Mouse (Mus musculus): Measurements from ENCODE around the gene Mxra8. TPM values are rescaled to one million over a fixed set of nuclear protein-coding genes. Genes with fewer than 3 reads are reported as not detected.

Gene Mxra8
- polyA plus RNA-seq, 1 experiment from 2014 or later: 28.8 TPM

DNA sequence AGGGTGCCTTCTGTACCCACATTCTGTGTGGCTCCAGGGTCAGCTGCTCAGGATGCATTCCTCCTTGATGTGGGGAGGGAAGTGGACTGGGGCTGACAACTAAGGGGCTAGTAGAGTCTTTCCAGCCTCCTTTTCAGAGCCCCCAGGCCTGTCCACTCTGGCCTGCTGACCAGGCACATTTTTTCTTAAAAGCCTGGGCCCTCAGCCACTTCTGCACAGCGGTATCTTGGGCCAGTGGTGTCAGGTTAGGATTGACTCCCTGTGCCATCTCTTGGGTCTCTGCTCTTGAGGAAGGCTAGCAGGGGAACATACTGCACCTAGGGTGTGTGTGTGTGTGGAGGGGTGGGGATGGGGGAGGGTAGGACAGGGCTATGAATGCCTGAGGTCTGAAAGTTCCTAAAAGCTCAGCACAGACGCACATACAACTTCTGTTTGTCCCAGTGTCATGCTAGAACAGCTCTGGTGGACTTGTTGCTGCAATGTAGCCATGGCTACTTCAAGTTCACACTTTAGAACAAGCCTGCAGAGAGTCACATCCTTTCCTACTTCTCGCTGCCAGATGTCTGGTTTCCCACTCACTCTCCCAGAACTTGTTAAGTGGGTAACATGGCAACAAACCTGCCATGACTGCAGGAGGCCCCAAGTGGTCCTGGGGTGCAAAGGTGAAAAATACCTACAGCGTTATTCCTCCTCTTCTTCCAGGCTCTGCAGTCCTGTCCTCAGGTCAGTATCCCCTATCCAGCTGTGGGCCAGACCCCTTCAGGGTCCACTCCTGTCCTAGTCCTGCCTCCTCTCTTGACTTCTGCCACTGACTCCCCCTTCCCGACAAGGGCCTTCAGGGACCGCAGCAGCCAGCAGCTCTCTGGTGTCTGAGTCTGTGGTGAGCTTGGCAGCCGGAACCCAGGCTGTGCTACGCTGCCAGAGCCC, 859 bp downstream of the Mxra8 start:
- no peak overlapping the region for H3K27ac ChIP-seq (ENCODE audit: low read depth, low read length)
- ATAC-seq (replicated peaks; ENCODE audit: low FRiP score) (peak; percentile 19), DNase-seq (ENCODE audit: low spot score) (peak; percentile 51)
- peak overlapping the region; percentile 31 for H3K4me3 ChIP-seq (ENCODE audit: low read depth, low read length)
- H3K4me2 ChIP-seq (ENCODE audit: low read depth, low read length, severe bottlenecking): peak overlapping the region; percentile 51
- peaks cover 5% of the 10 kb centered on the region; the same call in 1 of the 2 replicates for H3K27me3 ChIP-seq (ENCODE audit: control insufficient read depth, insufficient read depth, low read length)
- 6% methylated on average over 8 of the region's 8 CpGs for WGBS
- peaks cover 19% of the 10 kb centered on the region; the same call in 1 of the 2 replicates for H3K4me1 ChIP-seq (replicated peaks; ENCODE audit: control insufficient read depth, insufficient read depth, low read length)
- no peaks in the 10 kb centered on the region for H3K36me3 ChIP-seq (ENCODE audit: control insufficient read depth, insufficient read depth, low read length)
- H3K9me3 ChIP-seq (ENCODE audit: control insufficient read depth, low read length): no peaks in the 10 kb centered on the region
- H3K9ac ChIP-seq (ENCODE audit: low read length): peak overlapping the region; percentile 60

DNA sequence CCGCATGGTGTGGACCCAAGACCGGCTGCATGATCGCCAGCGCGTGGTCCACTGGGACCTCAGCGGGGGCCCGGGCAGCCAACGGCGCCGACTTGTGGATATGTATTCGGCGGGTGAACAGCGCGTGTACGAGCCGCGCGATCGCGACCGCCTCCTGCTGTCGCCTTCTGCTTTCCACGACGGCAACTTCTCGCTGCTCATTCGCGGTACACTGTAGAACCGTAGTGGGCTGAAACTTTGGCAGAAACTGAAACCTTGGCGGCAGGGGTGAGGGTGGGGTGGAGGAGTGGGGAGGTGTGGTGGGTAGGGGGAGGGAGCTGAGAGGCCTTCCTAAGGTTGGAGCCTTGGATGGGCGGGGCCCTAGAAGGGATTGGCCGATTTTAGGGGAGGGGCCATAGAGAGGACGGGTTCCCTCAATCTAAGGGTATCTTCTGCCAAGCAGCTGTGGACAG, 1.5 kb downstream of the Mxra8 start:
- ATAC-seq (replicated peaks; ENCODE audit: low FRiP score): peak; percentile 61
- WGBS: under 1% methylated on average over 32 of the region's 32 CpGs
- Histone ChIP-seq H3K9me3 (ENCODE audit: control insufficient read depth, low read length) (no peaks in the 10 kb centered on the region), H3K4me2 (ENCODE audit: low read depth, low read length, severe bottlenecking) (peak overlapping the region; percentile 51), H3K27ac (ENCODE audit: low read depth, low read length) (no peak overlapping the region), H3K27me3 (ENCODE audit: control insufficient read depth, insufficient read depth, low read length) (peaks cover 5% of the 10 kb centered on the region; the same call in 1 of the 2 replicates), H3K4me3 (ENCODE audit: low read depth, low read length) (peak overlapping the region; percentile 31), H3K4me1 (replicated peaks; ENCODE audit: control insufficient read depth, insufficient read depth, low read length) (peaks cover 19% of the 10 kb centered on the region; the same call in 1 of the 2 replicates), H3K36me3 (ENCODE audit: control insufficient read depth, insufficient read depth, low read length) (no peaks in the 10 kb centered on the region), H3K9ac (ENCODE audit: low read length) (peak overlapping the region; percentile 60)
- DNase-seq (ENCODE audit: low spot score): peak; percentile 74

DNA sequence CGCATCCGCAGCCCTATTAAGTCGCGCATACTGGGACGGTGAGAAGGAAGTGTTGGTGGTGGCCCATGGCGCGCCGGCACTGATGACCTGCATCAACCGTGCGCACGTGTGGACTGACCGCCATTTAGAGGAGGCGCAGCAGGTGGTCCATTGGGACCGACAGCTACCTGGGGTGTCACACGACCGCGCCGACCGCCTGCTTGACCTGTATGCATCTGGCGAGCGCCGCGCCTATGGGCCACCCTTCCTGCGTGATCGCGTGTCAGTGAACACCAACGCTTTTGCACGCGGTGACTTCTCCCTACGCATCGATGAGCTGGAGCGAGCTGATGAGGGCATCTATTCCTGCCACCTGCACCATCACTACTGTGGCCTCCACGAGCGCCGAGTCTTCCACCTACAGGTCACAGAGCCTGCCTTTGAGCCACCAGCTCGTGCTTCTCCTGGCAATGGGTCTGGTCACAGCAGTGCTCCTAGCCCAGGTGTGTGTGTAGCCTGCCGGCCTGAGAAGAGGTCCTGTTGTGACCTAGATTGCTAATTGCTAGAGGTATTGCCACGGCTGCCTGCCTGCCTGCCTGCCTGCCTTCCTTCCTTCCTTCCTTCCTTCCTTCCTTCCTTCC, 2.3 kb downstream of the Mxra8 start:
- ATAC-seq (replicated peaks; ENCODE audit: low FRiP score) (no peak), DNase-seq (ENCODE audit: low spot score) (peak; percentile 57)
- H3K27ac ChIP-seq (ENCODE audit: low read depth, low read length): no peak overlapping the region
- peak overlapping the region; percentile 51; the same call in 1 of the 2 replicates for H3K4me2 ChIP-seq (ENCODE audit: low read depth, low read length, severe bottlenecking)
- no peak overlapping the region for H3K9ac ChIP-seq (ENCODE audit: low read length)
- H3K4me3 ChIP-seq (ENCODE audit: low read depth, low read length): peak overlapping the region; percentile 31; the same call in 1 of the 2 replicates
- peaks cover 5% of the 10 kb centered on the region; the same call in 1 of the 2 replicates for H3K27me3 ChIP-seq (ENCODE audit: control insufficient read depth, insufficient read depth, low read length)
- no peaks in the 10 kb centered on the region for H3K9me3 ChIP-seq (ENCODE audit: control insufficient read depth, low read length)
- no peaks in the 10 kb centered on the region for H3K36me3 ChIP-seq (ENCODE audit: control insufficient read depth, insufficient read depth, low read length)
- peaks cover 20% of the 10 kb centered on the region; the same call in 1 of the 2 replicates for H3K4me1 ChIP-seq (replicated peaks; ENCODE audit: control insufficient read depth, insufficient read depth, low read length)
- WGBS: 29% methylated on average over 38 of the region's 38 CpGs

DNA sequence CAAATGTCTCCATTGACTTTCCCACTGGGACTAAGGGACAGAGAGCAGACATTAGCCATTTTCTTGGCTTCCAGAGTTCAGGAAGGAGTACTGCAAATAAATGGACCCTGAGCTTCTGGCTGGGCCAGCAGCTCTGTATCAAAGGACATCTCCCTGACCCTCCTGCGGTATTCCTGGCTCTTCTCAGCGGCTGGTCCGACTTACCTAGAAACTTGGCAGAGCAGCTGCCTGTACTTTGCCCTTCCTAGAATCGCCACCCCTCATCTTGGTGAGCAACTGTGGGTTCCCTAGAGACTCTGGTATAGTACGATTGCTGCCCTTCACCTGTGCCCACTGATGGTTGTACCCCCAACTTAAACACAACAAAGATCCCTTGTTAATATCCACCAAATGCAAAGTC, 3.8 kb downstream of the Mxra8 start:
- 93% methylated on average over 5 of the region's 5 CpGs for WGBS

DNA sequence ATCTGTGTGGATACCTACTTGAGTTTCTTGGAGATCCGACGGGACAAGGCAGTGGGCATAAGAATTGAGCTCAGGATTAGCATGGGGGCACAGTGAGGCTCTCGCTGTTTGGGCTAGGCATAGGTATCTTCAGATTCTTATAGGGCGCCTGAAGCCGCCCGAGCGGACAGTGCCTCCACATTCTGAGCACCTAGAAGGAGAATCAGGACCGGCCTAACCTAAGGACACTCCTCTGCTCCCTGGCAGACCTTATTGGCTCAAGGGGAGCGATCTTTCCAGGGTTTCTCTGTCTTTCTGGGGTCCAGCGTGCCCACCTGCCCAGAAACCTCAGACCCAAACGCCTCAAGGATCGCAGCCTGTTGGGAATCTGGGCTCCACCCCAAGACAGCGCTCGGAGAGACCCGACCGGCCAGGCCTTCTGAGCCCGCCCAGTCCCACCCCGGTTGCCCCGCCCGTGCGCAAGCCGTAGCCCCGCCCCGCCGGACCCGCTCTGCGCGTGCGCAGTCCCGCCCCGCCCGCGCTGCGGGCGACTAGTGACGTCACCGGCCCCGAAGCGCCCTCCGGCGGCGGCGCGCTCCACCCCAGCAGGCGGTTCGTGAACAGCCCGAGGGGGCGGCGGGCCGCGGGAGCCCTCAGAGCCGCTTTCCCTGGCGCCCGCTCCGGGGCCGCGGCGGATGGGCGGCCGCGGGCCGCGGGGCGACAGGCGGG, 7.5 kb downstream of the Mxra8 start, which contains the start of gene Dvl1:
Gene Dvl1 (plus strand): TSS at position 532 of the 708 bp plus-strand sequence.
- H3K27me3 ChIP-seq (ENCODE audit: control insufficient read depth, insufficient read depth, low read length): no peaks in the 10 kb centered on the region
- H3K4me1 ChIP-seq (replicated peaks; ENCODE audit: control insufficient read depth, insufficient read depth, low read length): peaks cover 10% of the 10 kb centered on the region; the same call in 1 of the 2 replicates
- peak within 1 kb of the TSS; percentile 88 for H3K9ac ChIP-seq (ENCODE audit: low read length)
- WGBS: 2% methylated on average over 63 of the region's 65 CpGs
- H3K4me2 ChIP-seq (ENCODE audit: low read depth, low read length, severe bottlenecking): peak within 1 kb of the TSS; percentile 89
- no peaks in the 10 kb centered on the region for H3K9me3 ChIP-seq (ENCODE audit: control insufficient read depth, low read length)
- H3K36me3 ChIP-seq (ENCODE audit: control insufficient read depth, insufficient read depth, low read length): no peaks in the 10 kb centered on the region
- peak within 1 kb of the TSS; percentile 93 for H3K4me3 ChIP-seq (ENCODE audit: low read depth, low read length)
- peak within 1 kb of the TSS; percentile 12; the same call in 1 of the 2 replicates for H3K27ac ChIP-seq (ENCODE audit: low read depth, low read length)
- ATAC-seq (replicated peaks; ENCODE audit: low FRiP score): peak; percentile 94
- peak; percentile 98 for DNase-seq (ENCODE audit: low spot score)

More for the DNA sequence above, 3.8 kb downstream of the Mxra8 start:
- H3K4me2 ChIP-seq (ENCODE audit: low read depth, low read length, severe bottlenecking): no peak overlapping the region
- no peaks in the 10 kb centered on the region for H3K36me3 ChIP-seq (ENCODE audit: control insufficient read depth, insufficient read depth, low read length)
- no peaks in the 10 kb centered on the region for H3K9me3 ChIP-seq (ENCODE audit: control insufficient read depth, low read length)
- peaks cover 5% of the 10 kb centered on the region; the same call in 1 of the 2 replicates for H3K27me3 ChIP-seq (ENCODE audit: control insufficient read depth, insufficient read depth, low read length)
- H3K4me3 ChIP-seq (ENCODE audit: low read depth, low read length): no peak overlapping the region
- ATAC-seq (replicated peaks; ENCODE audit: low FRiP score): no peak
- peaks cover 21% of the 10 kb centered on the region; the same call in 1 of the 2 replicates for H3K4me1 ChIP-seq (replicated peaks; ENCODE audit: control insufficient read depth, insufficient read depth, low read length)
- H3K9ac ChIP-seq (ENCODE audit: low read length): no peak overlapping the region
- DNase-seq (ENCODE audit: low spot score): no peak
- H3K27ac ChIP-seq (ENCODE audit: low read depth, low read length): no peak overlapping the region

DNA sequence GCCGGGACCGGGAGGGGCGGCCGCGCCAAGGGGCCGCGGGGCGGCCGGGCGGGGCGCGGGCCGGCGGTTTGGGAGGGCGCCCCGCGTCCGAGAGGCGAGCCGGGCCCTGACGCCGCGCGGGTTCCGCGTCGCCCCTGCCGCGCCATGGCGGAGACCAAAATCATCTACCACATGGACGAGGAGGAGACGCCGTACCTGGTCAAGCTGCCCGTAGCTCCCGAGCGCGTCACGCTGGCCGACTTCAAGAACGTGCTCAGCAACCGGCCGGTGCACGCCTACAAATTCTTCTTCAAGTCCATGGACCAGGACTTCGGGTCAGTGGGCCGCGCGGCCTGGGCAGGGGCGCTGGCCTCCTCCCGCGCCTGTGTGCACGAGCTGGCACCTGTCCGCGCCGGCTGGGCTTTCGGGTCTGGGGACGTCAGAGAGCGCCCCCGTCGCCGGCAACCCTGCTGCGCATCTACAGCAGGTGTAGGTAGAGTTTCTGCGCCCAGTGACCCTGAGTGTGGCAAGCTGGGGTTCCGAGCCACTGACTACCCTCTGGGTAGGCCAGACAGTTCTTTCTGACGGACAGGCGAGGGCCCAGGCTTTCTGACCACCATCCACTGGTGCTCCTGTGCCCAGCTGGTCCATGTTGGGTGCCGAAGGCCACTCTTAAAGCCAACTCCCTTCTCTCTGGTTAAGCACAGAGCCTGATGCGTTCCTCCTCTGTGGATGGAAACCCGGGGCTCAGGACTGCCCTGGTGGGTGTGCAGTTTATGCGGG, 8.3 kb downstream of the Mxra8 start:
- DNase-seq (ENCODE audit: low spot score) (peak; percentile 72), ATAC-seq (replicated peaks; ENCODE audit: low FRiP score) (peak; percentile 37)
- Histone ChIP-seq H3K9ac (ENCODE audit: low read length) (peak overlapping the region; percentile 88), H3K27ac (ENCODE audit: low read depth, low read length) (peak overlapping the region; percentile 12; the same call in 1 of the 2 replicates), H3K36me3 (ENCODE audit: control insufficient read depth, insufficient read depth, low read length) (no peaks in the 10 kb centered on the region), H3K27me3 (ENCODE audit: control insufficient read depth, insufficient read depth, low read length) (no peaks in the 10 kb centered on the region), H3K9me3 (ENCODE audit: control insufficient read depth, low read length) (no peaks in the 10 kb centered on the region), H3K4me2 (ENCODE audit: low read depth, low read length, severe bottlenecking) (peak overlapping the region; percentile 89), H3K4me3 (ENCODE audit: low read depth, low read length) (peak overlapping the region; percentile 93), H3K4me1 (replicated peaks; ENCODE audit: control insufficient read depth, insufficient read depth, low read length) (peaks cover 10% of the 10 kb centered on the region; the same call in 1 of the 2 replicates)
- 1% methylated on average over 61 of the region's 69 CpGs for WGBS

GRCm38 (mm10) chr4:155848434-155849095, 9.1 kb downstream of the Mxra8 start:
- H3K9me3 ChIP-seq (ENCODE audit: control insufficient read depth, low read length): no peaks in the 10 kb centered on the region
- peak overlapping the region; percentile 88 for H3K9ac ChIP-seq (ENCODE audit: low read length)
- peak overlapping the region; percentile 89 for H3K4me2 ChIP-seq (ENCODE audit: low read depth, low read length, severe bottlenecking)
- H3K27ac ChIP-seq (ENCODE audit: low read depth, low read length): no peak overlapping the region
- no peaks in the 10 kb centered on the region; the same call in 1 of the 2 replicates for H3K36me3 ChIP-seq (ENCODE audit: control insufficient read depth, insufficient read depth, low read length)
- H3K4me1 ChIP-seq (replicated peaks; ENCODE audit: control insufficient read depth, insufficient read depth, low read length): peaks cover 10% of the 10 kb centered on the region; the same call in 1 of the 2 replicates
- H3K27me3 ChIP-seq (ENCODE audit: control insufficient read depth, insufficient read depth, low read length): no peaks in the 10 kb centered on the region
- peak overlapping the region; percentile 93 for H3K4me3 ChIP-seq (ENCODE audit: low read depth, low read length)
- no peak for DNase-seq (ENCODE audit: low spot score)
- no peak for ATAC-seq (replicated peaks; ENCODE audit: low FRiP score)
- 58% methylated on average over 7 of the region's 7 CpGs for WGBS
